Mouse (Mus musculus): ENCODE results near the gene Rnf187. TPM values are rescaled to one million over a fixed set of nuclear protein-coding genes. Genes with fewer than 3 reads are reported as not detected.
A peak's percentile ranks its signal among the peaks of the same experiment; 100 is the strongest.

The Rnf187 gene
- polyA plus RNA-seq, 1 experiment from 2014 or later: 217 TPM

GRCm38 (mm10) chr11:58948542-58949479, 10.1 kb upstream of the Rnf187 start, which contains the start of gene Hist3h2ba:
Gene Hist3h2ba, plus strand, starts transcription at chr11:58948920.
- Histone ChIP-seq H3K9me3 (ENCODE audit: low read length) (no peaks in the 10 kb centered on the region), H3K36me3 (ENCODE audit: insufficient read depth, low read length) (no peaks in the 10 kb centered on the region), H3K4me2 (replicated peaks; ENCODE audit: low read depth, low read length) (peak within 1 kb of the TSS; percentile 72), H3K9ac (replicated peaks; ENCODE audit: low read length) (peak within 1 kb of the TSS; percentile 74), H3K4me1 (ENCODE audit: insufficient read depth, low read length) (peaks cover 24% of the 10 kb centered on the region), H3K27me3 (ENCODE audit: insufficient read depth, low read length) (no peaks in the 10 kb centered on the region), H3K4me3 (ENCODE audit: low read length) (peak within 1 kb of the TSS; percentile 55), H3K27ac (ENCODE audit: low read length) (peak within 1 kb of the TSS; percentile 96)
- WGBS: under 1% methylated on average over 48 of the region's 48 CpGs
- peak; percentile 90 for ATAC-seq (ENCODE audit: low FRiP score, low TSS enrichment)

GRCm38 (mm10) chr11:58947798-58948528, 9.2 kb upstream of the Rnf187 start:
- Histone ChIP-seq H3K9me3 (ENCODE audit: low read length) (no peaks in the 10 kb centered on the region), H3K9ac (replicated peaks; ENCODE audit: low read length) (peak overlapping the region; percentile 64), H3K4me1 (ENCODE audit: insufficient read depth, low read length) (peaks cover 17% of the 10 kb centered on the region), H3K36me3 (ENCODE audit: insufficient read depth, low read length) (no peaks in the 10 kb centered on the region), H3K4me2 (replicated peaks; ENCODE audit: low read depth, low read length) (peak overlapping the region; percentile 72), H3K4me3 (ENCODE audit: low read length) (peak overlapping the region; percentile 55), H3K27me3 (ENCODE audit: insufficient read depth, low read length) (no peaks in the 10 kb centered on the region), H3K27ac (ENCODE audit: low read length) (peak overlapping the region; percentile 96)
- 15% methylated on average over 23 of the region's 23 CpGs for WGBS
- peak; percentile 50 for ATAC-seq (ENCODE audit: low FRiP score, low TSS enrichment)

- no peaks in the 10 kb centered on the region for H3K9me3 ChIP-seq (ENCODE audit: low read length)
- H3K4me3 ChIP-seq (ENCODE audit: low read length): no peak overlapping the region
- no peak overlapping the region for H3K27ac ChIP-seq (ENCODE audit: low read length)
- peaks cover 14% of the 10 kb centered on the region for H3K4me1 ChIP-seq (ENCODE audit: insufficient read depth, low read length)
- H3K4me2 ChIP-seq (replicated peaks; ENCODE audit: low read depth, low read length): no peak overlapping the region
- H3K9ac ChIP-seq (replicated peaks; ENCODE audit: low read length): no peak overlapping the region
- 77% methylated on average over 3 of the region's 3 CpGs for WGBS
- no peaks in the 10 kb centered on the region for H3K27me3 ChIP-seq (ENCODE audit: insufficient read depth, low read length)
- ATAC-seq (ENCODE audit: low FRiP score, low TSS enrichment): no peak
- H3K36me3 ChIP-seq (ENCODE audit: insufficient read depth, low read length): no peaks in the 10 kb centered on the region
These were observed 8.6 kb upstream of the Rnf187 start for GRCm38 (mm10) chr11:58947306-58947705.

- H3K4me3 ChIP-seq (ENCODE audit: low read length): no peak overlapping the region
- no peaks in the 10 kb centered on the region for H3K36me3 ChIP-seq (ENCODE audit: insufficient read depth, low read length)
- H3K27me3 ChIP-seq (ENCODE audit: insufficient read depth, low read length): no peaks in the 10 kb centered on the region
- no peak overlapping the region for H3K4me2 ChIP-seq (replicated peaks; ENCODE audit: low read depth, low read length)
- H3K4me1 ChIP-seq (ENCODE audit: insufficient read depth, low read length): peaks cover 18% of the 10 kb centered on the region
- 49% methylated on average over 5 of the region's 5 CpGs for WGBS
- H3K9me3 ChIP-seq (ENCODE audit: low read length): no peaks in the 10 kb centered on the region
- no peak overlapping the region for H3K27ac ChIP-seq (ENCODE audit: low read length)
- H3K9ac ChIP-seq (replicated peaks; ENCODE audit: low read length): 0 out of 2 replicates have a peak overlapping the region, but pooled peaks have one; percentile 46
- no peak for ATAC-seq (ENCODE audit: low FRiP score, low TSS enrichment)
These were observed 5.4 kb upstream of the Rnf187 start for GRCm38 (mm10) chr11:58944136-58944535.

GRCm38 (mm10) chr11:58939088-58939439, 348 bp upstream of the Rnf187 start:
- no peak for ATAC-seq (ENCODE audit: low FRiP score, low TSS enrichment)
- Histone ChIP-seq H3K36me3 (ENCODE audit: insufficient read depth, low read length) (peaks cover 17% of the 10 kb centered on the region; the same call in 1 of the 2 replicates), H3K4me2 (replicated peaks; ENCODE audit: low read depth, low read length) (peak overlapping the region; percentile 87), H3K4me1 (ENCODE audit: insufficient read depth, low read length) (peaks cover 18% of the 10 kb centered on the region), H3K27ac (ENCODE audit: low read length) (peak overlapping the region; percentile 91), H3K9ac (replicated peaks; ENCODE audit: low read length) (peak overlapping the region; percentile 99), H3K4me3 (ENCODE audit: low read length) (peak overlapping the region; percentile 86), H3K9me3 (ENCODE audit: low read length) (no peaks in the 10 kb centered on the region), H3K27me3 (ENCODE audit: insufficient read depth, low read length) (no peaks in the 10 kb centered on the region)
- 14% methylated on average over 6 of the region's 6 CpGs for whole genome bisulfite sequencing

- Histone ChIP-seq H3K4me3 (ENCODE audit: low read length) (peak overlapping the region; percentile 86), H3K9me3 (ENCODE audit: low read length) (no peaks in the 10 kb centered on the region), H3K9ac (replicated peaks; ENCODE audit: low read length) (peak overlapping the region; percentile 99), H3K4me1 (ENCODE audit: insufficient read depth, low read length) (peaks cover 17% of the 10 kb centered on the region), H3K4me2 (replicated peaks; ENCODE audit: low read depth, low read length) (peak overlapping the region; percentile 87), H3K36me3 (ENCODE audit: insufficient read depth, low read length) (peaks cover 28% of the 10 kb centered on the region), H3K27ac (ENCODE audit: low read length) (peak overlapping the region; percentile 91; the same call in 1 of the 2 replicates), H3K27me3 (ENCODE audit: insufficient read depth, low read length) (no peaks in the 10 kb centered on the region)
- under 1% methylated on average over 13 of the region's 13 CpGs for WGBS
- ATAC-seq (ENCODE audit: low FRiP score, low TSS enrichment): no peak
These were observed 807 bp downstream of the Rnf187 start for GRCm38 (mm10) chr11:58937909-58938308.

DNA sequence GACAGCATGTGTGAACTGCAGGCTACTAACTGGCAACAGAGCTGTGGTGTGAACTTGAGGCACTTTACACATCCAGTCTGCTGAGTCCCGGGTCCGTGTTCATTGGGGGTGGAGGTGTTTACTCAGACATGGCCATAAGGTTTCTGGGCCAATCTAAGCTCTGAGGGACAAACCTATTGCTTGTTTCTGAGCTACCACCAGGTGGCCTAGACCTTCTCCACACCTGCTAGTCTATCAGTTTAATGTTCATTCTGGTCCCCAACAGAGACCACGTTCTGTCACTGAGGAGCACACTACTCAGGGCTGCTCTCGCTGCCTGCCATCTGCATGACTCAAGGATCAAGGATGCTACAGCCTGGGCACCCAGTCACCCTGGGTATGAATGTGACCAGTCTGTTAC, 7.1 kb downstream of the Rnf187 start:
- no peaks in the 10 kb centered on the region for H3K27me3 ChIP-seq (ENCODE audit: insufficient read depth, low read length)
- no peaks in the 10 kb centered on the region for H3K9me3 ChIP-seq (ENCODE audit: low read length)
- 57% methylated on average over 4 of the region's 4 CpGs for WGBS
- peaks cover 4% of the 10 kb centered on the region for H3K4me1 ChIP-seq (ENCODE audit: insufficient read depth, low read length)
- peaks cover 46% of the 10 kb centered on the region for H3K36me3 ChIP-seq (ENCODE audit: insufficient read depth, low read length)
- H3K4me3 ChIP-seq (ENCODE audit: low read length): no peak overlapping the region
- H3K9ac ChIP-seq (replicated peaks; ENCODE audit: low read length): no peak overlapping the region
- no peak for ATAC-seq (ENCODE audit: low FRiP score, low TSS enrichment)
- no peak overlapping the region for H3K4me2 ChIP-seq (replicated peaks; ENCODE audit: low read depth, low read length)
- no peak overlapping the region for H3K27ac ChIP-seq (ENCODE audit: low read length)

DNA sequence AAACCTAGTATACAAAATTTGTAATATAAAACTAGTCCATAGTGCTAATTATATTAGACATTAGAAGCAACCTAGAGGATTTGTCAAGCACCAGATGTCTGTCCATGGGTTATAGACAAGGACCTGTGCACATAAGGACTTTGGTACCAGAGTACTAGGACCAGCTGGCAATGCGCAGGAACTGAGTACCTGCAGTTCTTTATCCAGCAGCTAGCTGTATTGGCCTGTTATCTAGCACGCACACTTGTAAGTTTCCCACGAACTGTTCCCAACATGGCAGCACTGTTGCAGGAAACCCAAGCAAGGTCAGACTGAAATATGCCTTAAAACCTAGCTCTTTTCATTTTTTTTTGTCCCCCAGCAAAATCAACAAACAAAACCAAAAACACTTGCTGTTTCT, 8.5 kb downstream of the Rnf187 start:
- H3K4me2 ChIP-seq (replicated peaks; ENCODE audit: low read depth, low read length): no peak overlapping the region
- peaks cover 4% of the 10 kb centered on the region for H3K4me1 ChIP-seq (ENCODE audit: insufficient read depth, low read length)
- H3K27me3 ChIP-seq (ENCODE audit: insufficient read depth, low read length): no peaks in the 10 kb centered on the region
- 93% methylated on average over 3 of the region's 3 CpGs for WGBS
- H3K27ac ChIP-seq (ENCODE audit: low read length): no peak overlapping the region
- no peak overlapping the region for H3K4me3 ChIP-seq (ENCODE audit: low read length)
- ATAC-seq (ENCODE audit: low FRiP score, low TSS enrichment): no peak
- no peaks in the 10 kb centered on the region for H3K9me3 ChIP-seq (ENCODE audit: low read length)
- peaks cover 38% of the 10 kb centered on the region for H3K36me3 ChIP-seq (ENCODE audit: insufficient read depth, low read length)
- H3K9ac ChIP-seq (replicated peaks; ENCODE audit: low read length): no peak overlapping the region

GRCm38 (mm10) chr11:58929641-58930040, 9.1 kb downstream of the Rnf187 start:
- Histone ChIP-seq H3K27me3 (ENCODE audit: insufficient read depth, low read length) (no peaks in the 10 kb centered on the region), H3K4me3 (ENCODE audit: low read length) (no peak overlapping the region), H3K4me2 (replicated peaks; ENCODE audit: low read depth, low read length) (no peak overlapping the region), H3K4me1 (ENCODE audit: insufficient read depth, low read length) (peaks cover 4% of the 10 kb centered on the region), H3K36me3 (ENCODE audit: insufficient read depth, low read length) (peaks cover 38% of the 10 kb centered on the region), H3K27ac (ENCODE audit: low read length) (no peak overlapping the region), H3K9me3 (ENCODE audit: low read length) (no peaks in the 10 kb centered on the region), H3K9ac (replicated peaks; ENCODE audit: low read length) (no peak overlapping the region)
- ATAC-seq (ENCODE audit: low FRiP score, low TSS enrichment): no peak
- WGBS: 42% methylated on average over 3 of the region's 3 CpGs
